Mouse (Mus musculus) neural tube, embryonic 10.5 days (tissue): ENCODE measurements around the gene Svs2.
"Not testable (repeated sequence)": the region's sequence is repeated elsewhere in the genome, so short reads cannot be mapped to it uniquely, and the experiment has no call there.

ENCODE experiments used
- DNase-seq: peaks from one replicate; pipeline ENCODE4 v3.0.0-alpha.2; 2017; ENCODE audit warnings: low spot score; ENCODE audit errors: extremely low spot score

Gene Svs2

DNA sequence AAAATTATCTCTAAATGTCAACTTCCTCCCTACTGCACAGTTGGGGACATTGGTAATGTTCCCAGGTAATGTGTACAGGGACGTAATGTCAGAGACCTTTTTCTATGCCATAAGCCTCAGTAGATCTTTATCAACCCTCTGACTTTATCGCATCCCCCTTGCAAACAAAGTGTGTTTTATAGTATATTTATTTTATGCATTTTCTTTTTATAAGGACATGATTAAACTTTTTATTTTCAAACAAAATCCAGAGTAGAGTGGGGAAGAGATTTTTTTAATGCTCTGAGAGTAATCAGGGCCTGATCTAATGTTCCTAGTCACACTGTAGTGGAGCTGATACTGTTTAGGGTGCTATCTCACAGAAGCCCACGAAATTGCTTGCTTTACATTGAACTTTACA lies at the start of gene Svs2:
Gene Svs2, minus strand, starts transcription at position 101 of the 400 bp plus-strand sequence.
- no peak for DNase-seq

DNA sequence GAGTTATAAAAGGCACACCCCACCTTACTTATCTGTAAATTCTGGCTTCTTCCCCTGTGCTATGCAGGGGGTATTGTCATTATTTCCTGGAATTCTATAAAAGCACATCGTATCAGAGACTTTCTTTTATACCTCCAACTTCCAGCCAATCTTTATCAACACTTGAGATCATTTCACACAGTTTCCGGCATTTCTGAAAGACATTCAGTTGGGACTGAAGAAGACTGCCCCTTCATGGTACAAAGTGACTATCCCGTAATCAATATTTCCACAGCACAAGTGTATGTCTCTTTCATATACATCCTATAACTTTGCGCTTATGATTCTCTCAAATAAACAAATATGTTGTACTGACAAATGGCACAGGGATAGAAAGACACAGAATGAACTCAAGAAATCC lies 40.1 kb upstream of the Svs2 start, which contains the start of gene Svs4:
Gene Svs4, minus strand, starts transcription at position 101 of the 400 bp plus-strand sequence.
- DNase-seq: no peak

DNA sequence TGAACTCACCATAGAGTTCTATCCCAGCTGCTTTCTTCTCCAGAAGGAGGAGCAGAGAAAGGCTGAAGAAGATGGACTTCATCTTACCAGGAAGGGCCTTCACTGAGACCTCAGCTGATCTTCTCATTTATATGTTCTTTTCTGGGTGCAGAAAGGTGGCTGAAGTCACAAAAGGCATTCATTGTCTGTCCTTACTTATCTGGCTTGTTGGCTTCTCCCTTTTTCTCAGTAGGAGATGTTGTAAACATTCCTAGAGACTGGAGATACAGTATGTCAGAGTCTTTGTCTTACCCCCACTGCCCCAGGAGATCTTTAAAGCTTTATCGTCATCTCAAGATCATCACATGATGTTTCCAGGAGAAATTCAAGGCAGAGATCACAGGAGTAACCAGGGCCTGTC lies 18.3 kb upstream of the Svs2 start, which contains the start of gene Svs3b:
Gene Svs3b, minus strand, starts transcription at position 101 of the 400 bp plus-strand sequence.
- not testable (repeated sequence) for DNase-seq

DNA sequence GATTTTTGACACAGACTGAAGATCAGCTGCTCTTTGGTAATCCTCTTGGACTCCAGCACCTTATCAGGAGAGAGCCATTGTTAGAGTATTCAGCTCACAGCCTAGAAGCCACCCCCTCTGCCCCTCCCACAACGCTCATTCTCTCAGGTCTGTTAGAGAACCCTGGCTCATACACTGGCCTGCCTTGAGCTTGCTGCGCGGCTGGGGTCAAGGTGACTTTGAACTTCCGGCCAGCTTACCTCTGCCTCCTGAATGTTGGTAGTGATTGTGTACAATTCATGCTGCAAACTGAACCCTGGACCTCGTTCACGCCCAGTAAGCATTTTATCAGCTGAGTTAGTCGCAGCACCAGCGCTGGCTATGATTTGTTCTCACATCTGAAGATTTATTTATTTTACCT lies 5.6 kb downstream of the Svs2 start:
- DNase-seq: no peak

DNA sequence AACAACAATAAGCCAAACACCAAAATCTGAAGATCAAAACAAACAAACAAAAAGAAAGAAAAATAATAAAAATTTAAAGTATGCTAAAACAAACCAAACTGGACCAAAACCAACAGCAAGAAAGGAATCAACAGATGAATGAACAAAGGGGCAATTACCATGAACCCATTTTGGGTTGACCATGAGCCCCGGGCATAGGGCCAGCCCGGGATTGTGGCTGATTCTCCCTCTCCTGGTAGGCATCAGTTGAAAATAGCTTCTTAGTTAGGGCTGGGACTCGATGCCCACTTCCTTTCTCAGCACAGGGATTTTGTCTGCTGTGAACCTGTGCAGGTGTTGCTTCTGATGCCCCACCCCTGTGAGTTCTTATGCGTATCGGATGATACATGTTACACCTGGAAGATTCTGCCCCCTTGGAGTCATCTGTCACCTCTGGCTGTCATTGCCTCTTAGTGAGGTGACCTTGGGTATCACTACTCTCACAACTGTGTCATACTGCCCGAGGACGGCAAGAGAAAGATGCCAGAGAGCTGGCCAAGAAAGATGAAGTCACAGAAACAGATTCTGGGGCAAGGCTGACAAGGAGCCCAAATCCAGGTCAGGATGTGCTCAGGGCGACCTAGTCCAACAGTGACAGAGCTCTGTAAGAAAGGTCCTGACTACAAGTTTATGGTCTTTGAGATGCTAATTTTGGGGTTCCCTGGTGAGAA lies 9.8 kb downstream of the Svs2 start:
- DNase-seq: no peak

DNA sequence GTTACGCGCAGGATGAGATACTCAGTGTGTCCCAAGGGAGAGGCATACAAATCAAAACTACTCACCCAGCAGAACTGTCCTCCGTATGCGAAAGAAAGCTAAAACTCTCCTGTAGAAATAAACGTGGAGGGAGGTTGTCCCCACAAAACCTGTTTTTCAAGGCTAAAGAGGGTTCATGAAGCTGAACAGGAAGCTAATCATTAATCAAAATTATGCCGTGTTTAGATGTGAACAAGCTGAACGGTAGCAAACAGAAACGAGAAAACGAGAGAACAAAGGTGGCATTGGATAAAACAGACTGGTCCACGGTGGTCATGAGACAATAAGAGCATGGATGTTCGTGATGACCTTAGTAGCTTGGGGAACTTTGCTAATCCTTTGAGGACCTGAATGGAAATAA lies 16.7 kb downstream of the Svs2 start, which contains the start of gene Wfdc15b:
Gene Wfdc15b, minus strand, starts transcription at position 139 of the 400 bp plus-strand sequence.
- no peak for DNase-seq

DNA sequence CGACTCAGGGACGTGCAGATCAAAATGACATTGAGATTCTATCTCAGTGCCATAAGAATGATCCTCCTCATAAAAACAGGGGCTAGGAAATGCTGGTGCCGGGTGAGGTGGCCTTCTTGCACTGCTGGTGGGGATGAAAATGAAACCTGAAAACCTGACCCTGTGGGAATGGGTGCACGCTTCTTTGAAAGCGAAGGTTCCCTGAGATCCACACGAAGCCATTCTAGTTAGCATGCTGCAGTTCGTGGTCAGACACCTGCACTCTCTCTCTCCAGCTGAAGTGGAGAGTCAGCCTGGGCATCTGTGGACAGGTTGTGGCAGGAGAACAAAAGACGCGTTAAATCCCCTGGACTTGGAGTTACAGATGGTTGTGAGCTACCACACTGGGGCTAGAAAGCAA lies 19.0 kb downstream of the Svs2 start:
- no peak for DNase-seq

DNA sequence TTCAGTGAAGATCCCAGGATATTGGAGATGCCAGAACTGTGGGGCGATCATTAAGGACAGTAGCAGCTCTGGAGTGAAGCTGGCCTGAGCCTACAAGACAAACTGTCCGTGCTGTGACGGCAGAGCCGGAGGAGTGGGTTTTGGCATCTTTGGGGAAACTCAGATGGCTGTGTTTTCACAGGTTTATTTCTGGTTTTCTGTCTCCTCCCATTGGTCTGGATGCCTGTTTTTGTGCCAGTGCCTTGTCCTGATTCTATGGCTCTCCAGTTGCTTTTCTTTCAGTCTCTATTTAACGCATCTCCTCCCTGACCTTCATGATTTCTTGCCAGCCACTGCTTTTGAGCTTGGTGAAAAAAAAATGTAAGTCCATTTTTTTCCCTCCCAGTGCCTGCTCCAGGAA lies 25.6 kb downstream of the Svs2 start:
- DNase-seq: no peak

DNA sequence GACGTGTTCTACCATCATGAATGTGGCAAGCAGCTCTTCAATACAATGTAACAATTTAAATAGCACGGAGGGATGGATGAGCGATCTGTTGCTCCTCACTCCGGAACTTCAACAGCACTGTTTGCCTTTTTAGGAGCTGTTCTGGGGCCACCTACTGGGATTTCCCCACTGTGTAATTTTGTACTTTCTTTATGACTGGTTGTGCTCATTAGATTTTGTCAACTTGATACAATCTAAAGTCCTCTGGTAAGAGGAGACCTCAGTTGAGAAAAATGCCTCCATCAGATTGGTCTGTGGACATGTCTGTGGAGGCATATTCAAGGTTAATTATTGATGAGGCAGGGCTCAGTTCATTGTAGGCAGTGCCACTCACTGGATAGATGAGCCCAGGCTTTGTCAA lies 27.4 kb downstream of the Svs2 start:
- DNase-seq: no peak

DNA sequence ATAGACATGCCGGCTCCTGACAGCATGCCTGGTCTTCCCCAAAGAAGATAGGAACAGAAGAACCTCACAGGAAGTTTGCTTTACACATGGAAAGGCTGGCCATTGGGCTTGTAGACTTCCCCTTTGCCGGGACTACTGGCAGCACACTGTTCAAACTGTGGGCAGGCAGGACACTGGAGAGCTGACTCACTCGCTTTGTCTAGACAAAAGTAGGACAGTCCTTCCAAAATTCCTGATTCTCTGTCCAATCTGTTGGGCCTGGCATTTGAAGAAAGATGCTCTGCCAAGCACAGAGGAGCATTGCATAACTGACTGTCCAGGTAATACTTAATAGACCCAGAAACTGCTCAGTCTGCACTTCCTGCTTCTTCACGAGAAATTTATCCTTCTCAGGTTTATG lies 31.6 kb downstream of the Svs2 start:
- no peak for DNase-seq

DNA sequence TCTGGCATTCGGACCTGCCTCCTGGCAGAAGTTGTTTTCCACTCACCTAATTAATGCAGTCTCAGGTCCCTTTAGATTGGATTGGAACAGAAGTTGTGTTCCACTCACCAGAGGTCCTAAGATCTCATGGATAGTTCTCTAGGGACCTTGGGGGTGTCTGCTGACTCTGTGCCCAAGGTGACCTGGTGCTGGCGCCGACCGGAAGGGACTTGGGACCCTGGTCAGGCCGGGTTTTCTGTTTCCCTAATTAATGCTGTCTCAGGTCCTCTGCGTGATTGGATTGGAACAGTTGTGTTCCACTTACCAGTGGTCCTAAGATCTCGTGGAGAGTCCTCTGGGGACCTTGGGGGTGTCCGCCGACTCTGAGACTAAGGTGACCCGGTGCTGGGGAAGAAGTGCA lies 32.3 kb downstream of the Svs2 start:
- not testable (repeated sequence) for DNase-seq

DNA sequence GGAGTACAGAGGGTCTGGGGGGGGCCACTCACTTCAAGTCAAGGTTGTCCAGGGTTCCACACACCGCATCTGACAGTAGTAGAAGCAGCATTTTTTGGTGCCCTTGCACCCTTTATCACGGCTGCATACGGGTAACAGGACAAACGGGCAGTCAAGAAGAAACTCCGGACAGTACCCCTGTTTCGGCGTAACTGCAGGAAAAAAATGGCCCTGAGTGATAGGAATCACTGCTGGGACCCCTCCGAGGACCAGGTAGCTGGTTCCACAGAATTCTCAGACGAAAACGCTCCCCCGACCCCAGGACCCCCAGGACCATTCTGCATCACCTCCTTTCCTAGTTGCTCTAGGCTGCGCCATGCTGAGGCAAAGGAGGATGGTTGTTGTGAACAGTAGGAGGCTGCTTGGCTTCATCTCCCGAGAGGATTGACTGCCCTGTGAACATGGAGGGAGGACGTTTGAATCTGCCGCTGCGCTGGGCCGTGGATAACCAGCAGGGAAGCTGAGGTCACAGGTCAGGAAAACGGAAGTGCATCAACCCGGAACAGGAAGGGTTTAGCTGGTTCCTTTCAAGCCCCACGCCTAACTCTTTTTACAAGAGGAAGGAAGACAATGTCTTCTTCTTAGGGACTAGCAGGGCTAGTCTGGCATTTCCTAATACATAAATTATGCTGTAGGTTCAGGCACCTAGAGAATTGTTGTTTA lies 38.5 kb downstream of the Svs2 start, which contains the start of gene Wfdc15a:
Gene Wfdc15a, minus strand, starts transcription at position 505 of the 702 bp plus-strand sequence.
- DNase-seq: no peak

DNA sequence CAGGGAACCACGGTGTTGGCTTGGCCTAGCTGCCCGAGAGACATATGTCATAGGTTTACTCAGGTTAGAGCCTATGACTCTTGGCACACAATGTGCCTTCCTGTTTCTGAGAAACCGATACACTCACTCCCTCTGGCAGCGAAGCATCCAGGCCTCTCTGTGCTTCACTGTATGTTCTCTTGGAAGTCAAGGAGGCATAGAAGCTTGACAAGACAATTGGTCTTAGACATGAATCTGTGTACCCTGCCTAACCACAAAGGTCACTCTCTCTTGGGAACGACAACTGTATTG lies 41.6 kb downstream of the Svs2 start:
- DNase-seq: no peak

DNA sequence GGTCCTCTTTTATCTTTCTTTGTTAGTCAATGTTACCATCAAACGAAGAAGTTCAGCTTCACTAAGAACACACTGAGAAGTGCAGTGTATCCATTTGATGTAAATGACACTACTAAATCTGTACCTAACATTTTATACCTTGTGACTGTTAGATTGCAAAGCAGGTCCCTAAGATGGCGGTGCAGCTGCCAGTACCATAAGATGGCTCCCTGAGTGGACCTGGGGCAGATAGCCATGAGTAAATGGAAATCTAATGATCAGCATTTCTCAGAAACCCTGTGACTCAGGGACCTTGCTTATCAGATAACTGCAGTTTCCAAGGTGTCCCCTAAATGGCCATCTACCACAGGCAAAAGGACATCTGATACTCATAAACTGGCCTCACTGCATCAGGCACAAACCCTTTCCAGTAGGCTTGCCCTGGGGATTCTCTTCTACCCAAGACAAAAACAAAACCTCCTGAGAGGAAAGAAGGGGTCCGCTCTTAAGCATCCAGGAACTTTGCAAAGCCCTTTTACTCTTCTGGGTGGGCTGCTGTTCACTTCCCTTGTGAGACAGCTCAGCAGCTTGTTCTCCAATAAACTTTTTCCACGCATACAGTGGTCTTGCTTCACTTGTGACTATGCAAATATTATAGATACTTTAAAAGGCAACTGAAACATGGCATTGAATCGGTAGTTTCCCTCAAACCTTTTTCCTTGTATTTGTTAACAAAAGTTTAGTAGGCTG lies 42.1 kb downstream of the Svs2 start:
- no peak for DNase-seq

DNA sequence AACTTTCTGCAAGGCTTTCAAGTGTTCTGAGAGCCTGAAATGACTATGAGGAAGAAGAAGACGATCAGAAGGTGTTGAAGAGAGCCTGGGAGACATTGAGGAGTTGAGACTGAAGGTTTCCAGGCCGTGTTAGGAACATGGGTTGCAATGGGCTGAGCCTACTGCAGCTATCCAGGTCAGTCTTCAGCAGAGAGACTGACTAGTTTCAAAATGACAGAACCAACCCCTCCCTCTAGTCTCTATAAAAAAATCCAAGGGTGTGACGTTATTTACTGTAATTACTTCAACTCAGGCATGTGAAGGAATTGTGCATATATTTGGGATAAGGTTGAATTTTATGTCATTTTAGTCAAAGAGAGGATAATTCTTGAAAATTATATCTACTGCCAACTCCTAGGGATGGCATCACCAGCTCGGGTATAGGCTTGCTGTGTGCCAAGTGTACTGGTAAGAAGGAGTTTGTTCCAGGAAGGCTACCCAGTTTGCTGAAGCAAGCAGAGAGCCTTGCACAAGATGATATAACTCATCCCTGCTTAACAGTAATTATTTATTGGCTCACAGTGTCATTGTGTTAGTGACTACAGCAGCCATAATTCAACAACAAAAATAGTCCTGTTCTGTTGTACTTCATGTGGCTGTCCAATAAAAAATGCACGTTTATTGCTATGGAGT lies 43.2 kb downstream of the Svs2 start:
- no peak for DNase-seq

DNA sequence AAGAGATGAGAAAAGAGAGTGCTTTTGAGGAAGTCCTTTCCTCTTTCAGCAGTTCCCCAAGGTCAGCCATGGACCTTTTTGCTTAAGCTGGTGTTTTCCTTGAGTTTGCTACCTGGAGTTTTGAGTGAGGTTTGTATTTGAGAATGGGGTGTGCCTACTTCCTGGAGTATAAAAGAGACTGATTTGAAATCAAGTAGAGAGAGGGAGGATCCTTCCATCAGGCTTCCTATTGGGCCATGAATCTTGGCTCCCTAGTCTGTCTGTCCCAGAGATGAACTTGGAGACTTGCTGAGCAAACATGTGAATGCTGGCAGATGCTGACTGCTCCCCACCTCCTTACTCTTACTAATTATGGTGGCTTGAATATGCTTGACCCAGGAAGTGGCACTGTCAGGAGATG lies 46.0 kb downstream of the Svs2 start:
- no peak for DNase-seq

DNA sequence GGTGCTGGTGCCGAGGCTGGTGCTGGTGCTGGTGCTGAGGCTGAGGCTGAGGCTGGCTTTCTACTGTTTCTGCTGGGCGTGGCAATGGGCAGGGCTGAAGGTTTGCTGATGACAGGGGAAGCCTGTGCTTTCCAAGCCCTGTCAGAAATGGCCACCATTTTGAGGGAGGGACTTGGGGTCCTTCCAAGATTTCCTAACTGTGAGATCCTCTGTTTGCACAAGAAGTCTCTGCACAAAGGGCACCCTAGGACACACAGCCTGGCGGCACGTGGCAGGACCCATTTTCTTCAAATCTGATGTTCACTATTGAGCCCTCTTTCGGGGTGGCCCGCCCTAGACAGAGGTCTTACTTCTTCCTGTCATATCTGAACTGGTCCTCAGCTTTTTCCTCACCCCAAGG lies 47.7 kb downstream of the Svs2 start, which contains the start of gene Wfdc12:
Gene Wfdc12, minus strand, starts transcription at position 33 of the 400 bp plus-strand sequence.
- DNase-seq: no peak

DNA sequence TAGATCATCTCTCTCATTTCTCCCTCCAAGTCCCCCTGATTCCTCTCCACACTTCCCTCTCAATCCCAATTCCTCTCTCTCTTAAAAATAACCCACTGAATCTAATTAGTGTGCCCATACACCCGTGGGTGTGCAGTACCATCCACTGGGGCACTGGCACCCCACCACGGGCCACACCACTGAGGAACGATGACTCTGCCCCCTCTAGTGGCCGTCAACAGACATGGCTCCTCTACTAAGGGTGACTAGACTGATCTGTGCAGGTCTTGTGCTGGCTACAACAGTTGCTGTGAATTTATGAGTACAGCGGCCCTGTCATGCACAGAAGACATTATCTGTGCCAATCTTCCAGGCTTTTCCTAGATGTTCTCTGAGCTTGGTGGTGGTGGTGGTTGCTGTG lies 49.5 kb downstream of the Svs2 start:
- no peak for DNase-seq
